Mouse (Mus musculus): ENCODE data around the gene Arl5b.

DNA sequence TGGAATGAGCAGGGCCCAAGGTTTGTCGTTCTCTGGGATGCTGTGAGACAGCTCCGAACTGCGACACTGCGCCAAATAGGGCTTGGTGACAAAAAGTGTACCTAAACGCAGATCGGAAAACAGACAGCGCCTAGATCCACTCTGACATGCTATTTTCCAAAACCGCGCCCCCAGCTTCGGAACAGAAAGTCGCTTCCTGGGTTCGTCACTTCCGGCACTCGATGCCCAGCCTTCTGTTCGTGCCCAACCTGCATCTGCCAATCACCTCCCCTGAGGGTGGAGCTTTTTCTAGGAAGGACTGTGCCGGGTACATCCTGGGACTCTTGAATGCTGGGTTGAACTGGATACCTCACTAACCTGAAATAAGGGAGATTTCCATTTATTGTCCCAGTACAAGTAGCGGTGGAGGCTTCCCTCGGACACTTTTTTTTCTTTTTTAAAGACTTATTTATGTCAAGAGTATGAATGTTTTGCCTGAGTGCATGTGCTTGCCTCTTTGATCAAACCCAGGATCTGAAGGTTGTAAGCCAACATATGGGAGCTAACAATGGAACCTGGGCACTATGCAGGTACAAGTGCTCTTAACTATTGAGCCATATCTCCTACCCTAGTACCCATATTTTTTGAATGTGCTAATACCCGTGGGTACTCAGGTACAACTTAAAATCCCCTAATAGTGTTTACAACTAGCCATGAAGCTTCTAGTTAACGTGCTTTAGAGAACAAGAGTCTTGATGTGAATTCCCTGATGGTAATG, at the start of gene Arl5b:
- no peak for TF ChIP-seq CTCF (IDR thresholded peaks at IDR 0.05; ENCODE audit: control insufficient read depth, insufficient read depth, low read length)
- TF ChIP-seq POLR2A (IDR thresholded peaks at IDR 0.05; ENCODE audit: borderline replicate concordance, control insufficient read depth, low read depth, low read length): no peak
